Mouse (Mus musculus): ENCODE data around the gene Ngrn.

- no peak for TF ChIP-seq CTCF (IDR thresholded peaks at IDR 0.05)
- TF ChIP-seq EP300 (IDR thresholded peaks at IDR 0.05), result no peak
Observed at GRCm38 (mm10) chr7:80230196-80230595, 30.8 kb upstream of the Ngrn start.

Measured in lung, postnatal 0 days (tissue).